Mouse (Mus musculus): ENCODE data around the gene Pctp.
A peak's percentile ranks its signal among the peaks of the same experiment; 100 is the strongest.

Pctp gene

GRCm38 (mm10) chr11:90002231-90002986, at the start of gene Pctp:
TSS of gene Pctp (minus strand) at chr11:90002894.
- peak; percentile 24 for DNase-seq

- DNase-seq, result no peak
Observed at GRCm38 (mm10) chr11:90050016-90050415, 47.3 kb upstream of the Pctp start.

GRCm38 (mm10) chr11:90047271-90047670, 44.6 kb upstream of the Pctp start:
- no peak for DNase-seq

- DNase-seq, result no peak
Observed at GRCm38 (mm10) chr11:90046211-90046610, 43.5 kb upstream of the Pctp start.

GRCm38 (mm10) chr11:90044459-90044858, 41.8 kb upstream of the Pctp start:
- DNase-seq, result no peak

GRCm38 (mm10) chr11:90038022-90038421, 35.3 kb upstream of the Pctp start:
- peak; percentile 38 for DNase-seq

GRCm38 (mm10) chr11:90036416-90036815, 33.7 kb upstream of the Pctp start:
- no peak for DNase-seq

GRCm38 (mm10) chr11:90035532-90035931, 32.8 kb upstream of the Pctp start:
- no peak for DNase-seq

GRCm38 (mm10) chr11:90034646-90035045, 32.0 kb upstream of the Pctp start:
- no peak for DNase-seq

GRCm38 (mm10) chr11:90033442-90033841, 30.7 kb upstream of the Pctp start:
- no peak for DNase-seq

GRCm38 (mm10) chr11:90032807-90033206, 30.1 kb upstream of the Pctp start:
- no peak for DNase-seq

GRCm38 (mm10) chr11:90031076-90031475, 28.4 kb upstream of the Pctp start:
- no peak for DNase-seq

GRCm38 (mm10) chr11:90030557-90030956, 27.9 kb upstream of the Pctp start:
- DNase-seq, result peak; percentile 20

GRCm38 (mm10) chr11:90029841-90030398, 27.2 kb upstream of the Pctp start, which contains the start of gene Tmem100:
TSS of gene Tmem100 (plus strand) at chr11:90030348.
- DNase-seq, result no peak

GRCm38 (mm10) chr11:90029354-90029753, 26.7 kb upstream of the Pctp start:
- DNase-seq, result no peak

GRCm38 (mm10) chr11:90028746-90029145, 26.1 kb upstream of the Pctp start:
- no peak for DNase-seq

- no peak for DNase-seq
Observed at GRCm38 (mm10) chr11:90027216-90027615, 24.5 kb upstream of the Pctp start.

- no peak for DNase-seq
Observed at GRCm38 (mm10) chr11:90026802-90027174, 24.1 kb upstream of the Pctp start.

- DNase-seq, result no peak
Observed at GRCm38 (mm10) chr11:90025891-90026801, 23.5 kb upstream of the Pctp start.

GRCm38 (mm10) chr11:90019161-90019560, 16.5 kb upstream of the Pctp start:
- peak; percentile 36 for DNase-seq

- no peak for DNase-seq
Observed at GRCm38 (mm10) chr11:90015281-90015680, 12.6 kb upstream of the Pctp start.

GRCm38 (mm10) chr11:90013657-90014056, 11.0 kb upstream of the Pctp start:
- no peak for DNase-seq

- DNase-seq, result no peak
Observed at GRCm38 (mm10) chr11:90007791-90008531, 5.3 kb upstream of the Pctp start.

Data from right cerebral cortex, adult 18-20 months (tissue).